ENCODE assay signal across 22 mouse cellular contexts in the genomic region with DNA sequence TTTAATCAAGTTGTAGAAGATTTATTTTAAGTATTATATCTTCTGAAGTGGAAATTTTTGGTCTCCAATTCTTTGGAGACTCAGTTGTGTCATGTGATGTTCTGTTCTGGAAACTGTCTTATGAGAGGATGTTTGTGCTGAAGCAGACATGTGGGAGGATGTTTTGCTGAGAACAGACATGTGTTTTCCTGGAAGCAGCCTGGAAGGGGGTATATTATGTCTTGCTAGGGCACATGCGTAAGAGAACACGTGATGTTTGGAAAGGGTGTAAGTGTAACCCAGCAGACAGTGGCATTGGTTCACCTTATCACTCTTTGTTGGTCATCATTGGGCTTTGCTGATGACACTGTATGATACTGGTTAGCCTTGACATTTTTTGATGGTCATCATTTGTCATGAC. TPM values are rescaled to one million over a fixed set of nuclear protein-coding genes. Genes with fewer than 3 reads are reported as not detected.
A peak's percentile ranks its signal among the peaks of the same experiment; 100 is the strongest.
DNase-seq lines count a peak whose midpoint lies in the region; ATAC-seq and TF ChIP-seq lines count a peak whose summit lies in the region.
"Had no signal": no experiment of that assay in that cellular context is flagged by ENCODE, and none has a peak within 500 bp of the region (broad histone marks: within the 10 kb centered on the region; RNA-seq: fewer than 3 reads in every experiment).

No protein-coding gene starts in this region.

- no peak overlapping the region for H3K4me3 ChIP-seq in spleen, adult 2 months (ENCODE audit: extremely low read depth, insufficient read depth, insufficient read length)
- H3K4me3 ChIP-seq: embryonic facial prominence, embryonic 12.5 days; embryonic facial prominence, embryonic 15.5 days; gastrocnemius, adult 2 months; hindbrain, embryonic 12.5 days; hindbrain, embryonic 15.5 days had no signal

- H3K27ac ChIP-seq in spleen, adult 2 months (ENCODE audit: insufficient read depth, low read length), result 0 out of 2 replicates have a peak overlapping the region, but pooled peaks have one; percentile 18
- H3K27ac ChIP-seq: embryonic facial prominence, embryonic 12.5 days; embryonic facial prominence, embryonic 15.5 days; gastrocnemius, adult 2 months; hindbrain, embryonic 15.5 days had no signal

- TF ChIP-seq POLR2A in spleen, adult 2 months (IDR thresholded peaks at IDR 0.05; ENCODE audit: low read depth, low read length), result no peak

- ATAC-seq in megakaryocyte progenitor cell, adult 5-6 weeks (replicated peaks; ENCODE audit: poor library complexity), result no peak
- ATAC-seq: forebrain, embryonic 14.5 days; forebrain, postnatal 0 days had no signal

- no peaks in the 10 kb centered on the region; the same call in 1 of the 2 replicates for H3K36me3 ChIP-seq in spleen, adult 2 months (ENCODE audit: control insufficient read depth, insufficient read depth, low read length)
- H3K36me3 ChIP-seq: embryonic facial prominence, embryonic 12.5 days; embryonic facial prominence, embryonic 15.5 days; hindbrain, embryonic 12.5 days; hindbrain, embryonic 15.5 days had no signal

- intact Hi-C loops in left cerebral cortex, postnatal 14 days (cut with DNase I), result no loop called here

- TF ChIP-seq CTCF in spleen, adult 2 months (IDR thresholded peaks at IDR 0.05; ENCODE audit: extremely low read depth, insufficient read depth, insufficient read length, insufficient replicate concordance), result no peak

- no peaks in the 10 kb centered on the region for H3K27me3 ChIP-seq in spleen, adult 2 months (ENCODE audit: control insufficient read depth, insufficient read depth, low read length)
- H3K27me3 ChIP-seq: embryonic facial prominence, embryonic 12.5 days; embryonic facial prominence, embryonic 15.5 days; hindbrain, embryonic 12.5 days; hindbrain, embryonic 15.5 days had no signal

- peak in 1 of 2 experiments; percentile 14 for DNase-seq in spleen, adult 2 months (ENCODE audit: low read depth in 1 of 2, low spot score in 2 of 2)
- DNase-seq in spleen, adult 18-20 months, result no peak
- DNase-seq in CD8-positive naive resting alpha-beta T cell, adult 2 months (ENCODE audit: low read depth in 2 of 2, low spot score in 2 of 2), result peak; percentile 65
- peak; percentile 59 for DNase-seq in induced T-regulatory cell, adult 2 months (ENCODE audit: low read depth)
- no peak for DNase-seq in testis, postnatal 14 days (ENCODE audit: low spot score)
- no peak for DNase-seq in left cerebral cortex, postnatal 14 days (ENCODE audit: low spot score in 2 of 2)
- DNase-seq: adrenal gland, adult 2 months; adrenal gland, postnatal 14 days; cerebellum, adult 11 months; cerebellum, adult 2 months; cerebellum, adult 9-11 months; cerebellum, postnatal 25 days; forebrain, postnatal 0 days; gastrocnemius, adult 2 months; gastrocnemius, postnatal 14 days; heart, adult 11 months had no signal

- 91% methylated on average over 2 of the region's 2 CpGs for WGBS in spleen, adult 2 months

- no peaks in the 10 kb centered on the region; the same call in 1 of the 2 replicates for H3K4me1 ChIP-seq in spleen, adult 2 months (ENCODE audit: control insufficient read depth, insufficient read depth, insufficient read length)
- H3K4me1 ChIP-seq: embryonic facial prominence, embryonic 12.5 days; embryonic facial prominence, embryonic 15.5 days; hindbrain, embryonic 12.5 days had no signal

RNA-seq across cellular contexts. Expression of gene Fam241a, which starts 20.6 kb away (rescaled TPM):
- 4.3 and 6.0 TPM in 2 replicates for polyA plus RNA-seq in spleen, adult 2 months (2012; rRNA removed)
- total RNA-seq in megakaryocyte progenitor cell, adult 5-6 weeks (2015), result 34.4 and 38.7 TPM in 2 replicates
- total RNA-seq in megakaryocyte progenitor cell, adult 5-6 weeks (2017), result 21.0 and 27.7 TPM in 2 replicates
- total RNA-seq in left cerebral cortex, postnatal 14 days (2021), result 1 to 10 TPM; 4.2 to 4.8 TPM

RNA-seq across cellular contexts. Expression of gene Ap1ar, which starts 38.2 kb away (rescaled TPM):
- 14.8 and 15.6 TPM in 2 replicates for polyA plus RNA-seq in spleen, adult 2 months (2012; rRNA removed)
- total RNA-seq in megakaryocyte progenitor cell, adult 5-6 weeks (2015), result 60.0 and 69.6 TPM in 2 replicates
- total RNA-seq in megakaryocyte progenitor cell, adult 5-6 weeks (2017), result 56.3 and 71.7 TPM in 2 replicates
- 10 to 100 TPM; 71.3 to 74.1 TPM for total RNA-seq in left cerebral cortex, postnatal 14 days (2021)

Comparison
In these comparisons a context has a peak if more than half of its experiments do, and no peak if none do; other contexts are left out.
1. DNase-seq: peak in CD8-positive naive resting alpha-beta T cell, adult 2 months (2 of 2) and induced T-regulatory cell, adult 2 months (single experiment); none in spleen, adult 18-20 months (0 of 2), testis, postnatal 14 days (single experiment) and left cerebral cortex, postnatal 14 days (0 of 2).